Mouse (Mus musculus) small intestine, adult 2 months (tissue): ENCODE measurements around the gene Ift80.

ENCODE experiments used
- CTCF ChIP-seq: fragments of 200-500 bp; IDR thresholded peaks from 2 replicates; pipeline ENCODE4 v1.5.1; 2012; ENCODE audit warnings: low read depth, mild to moderate bottlenecking, control low read depth, inconsistent platforms, low read length, moderate library complexity, mixed read lengths; ENCODE audit not compliant: insufficient replicate concordance, insufficient read length; ENCODE audit errors: extremely low read depth
- POLR2A ChIP-seq: fragments of 200-500 bp; IDR thresholded peaks from 2 replicates; pipeline ENCODE4 v1.6.1; 2012; ENCODE audit warnings: low read depth, mild to moderate bottlenecking, control low read depth, inconsistent platforms, low read length, moderate library complexity

DNA sequence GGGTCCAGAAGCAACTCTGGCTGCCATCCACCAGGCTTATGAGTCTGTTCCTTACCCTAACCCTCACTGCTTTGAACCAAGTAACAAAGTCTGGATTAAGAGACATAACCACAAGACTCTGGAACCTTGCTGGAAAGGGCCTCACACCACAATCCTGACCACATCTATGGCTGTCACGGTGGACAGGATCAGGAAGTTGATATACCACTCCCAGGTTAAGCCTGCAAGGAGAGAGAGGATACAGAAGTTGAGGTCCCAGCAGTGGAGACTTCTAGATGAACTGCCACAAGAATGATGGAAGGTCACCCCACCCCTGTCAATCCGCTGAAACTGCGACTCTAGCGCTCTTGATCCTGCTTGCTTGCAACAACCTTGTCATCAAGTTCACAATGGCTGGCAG is 26.7 kb downstream of the Ift80 start:
- TF ChIP-seq CTCF: no peak
- no peak for TF ChIP-seq POLR2A
